Mouse (Mus musculus): Measurements from ENCODE around the gene Fancl.
"Not testable (repeated sequence)": the region's sequence is repeated elsewhere in the genome, so short reads cannot be mapped to it uniquely, and the experiment has no call there.

Fancl gene

DNA sequence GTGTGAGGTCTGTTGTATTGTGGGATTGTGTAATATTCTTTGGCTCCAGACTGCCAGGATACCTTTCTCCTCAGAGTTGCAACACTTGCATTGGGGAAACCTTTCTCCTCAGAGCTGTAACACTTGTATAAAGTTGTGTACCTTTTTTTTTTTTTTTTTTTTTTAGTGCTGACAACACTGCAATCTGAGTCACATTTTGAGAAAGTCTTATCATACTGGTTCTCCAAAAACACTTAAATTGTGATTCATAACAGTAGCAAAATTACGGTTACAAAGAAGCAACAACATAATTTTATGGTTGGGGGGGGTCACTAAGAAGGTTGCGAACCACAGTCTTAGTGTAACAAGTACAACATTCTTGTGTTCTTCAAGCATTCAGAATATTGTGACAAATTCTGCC is at the start of gene Fancl:
Gene Fancl, plus strand, starts transcription at position 165 of the 400 bp plus-strand sequence.
- DNase-seq = no peak

- DNase-seq = no peak
These were observed 49.1 kb upstream of the Fancl start for GRCm38 (mm10) chr11:26336848-26337247.

DNA sequence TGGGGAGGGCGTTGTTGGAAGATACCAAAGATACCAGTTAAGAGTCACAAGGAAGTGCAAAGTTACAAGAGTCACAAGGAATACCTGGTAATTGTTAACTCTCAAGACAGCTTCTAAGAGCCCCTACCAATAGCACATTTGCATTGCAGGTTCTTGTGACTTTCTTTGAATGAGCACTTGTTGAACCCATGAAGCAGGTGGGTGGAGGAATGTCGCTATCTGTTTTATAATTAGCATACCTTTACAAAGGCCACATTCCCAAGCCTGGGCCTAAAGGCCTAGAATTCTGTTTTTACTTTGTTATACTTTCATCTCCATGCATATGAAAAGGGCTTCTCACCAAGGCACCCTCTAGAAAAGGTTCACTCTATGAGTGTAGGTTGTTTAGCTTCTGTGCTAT is 15.8 kb upstream of the Fancl start:
- DNase-seq = not testable (repeated sequence)

GRCm38 (mm10) chr11:26371980-26372379 is 14.0 kb upstream of the Fancl start:
- not testable (repeated sequence) for DNase-seq

- DNase-seq = no peak
These were observed 11.8 kb upstream of the Fancl start for GRCm38 (mm10) chr11:26374132-26374531.

GRCm38 (mm10) chr11:26378074-26378473 is 7.9 kb upstream of the Fancl start:
- no peak for DNase-seq

DNA sequence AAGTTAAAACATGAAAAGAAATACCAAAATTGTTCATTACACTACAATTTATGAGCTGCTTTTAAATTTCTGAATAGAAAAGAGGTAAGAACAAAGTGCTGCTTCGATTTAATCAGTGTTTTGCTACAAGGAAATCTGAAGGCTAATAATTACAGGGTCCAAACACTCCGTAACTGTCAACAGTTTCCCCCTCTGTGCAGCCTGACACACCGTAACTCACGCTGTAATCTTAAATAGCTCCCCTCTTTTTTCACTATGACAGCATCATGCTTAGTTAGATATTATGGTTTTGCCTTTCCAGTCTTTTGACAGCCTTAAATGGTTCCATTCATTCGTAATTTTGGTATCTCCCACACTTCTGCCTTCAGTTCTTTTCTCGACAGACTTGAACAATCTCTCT is 4.4 kb upstream of the Fancl start:
- DNase-seq = no peak

- no peak for DNase-seq
These were observed 743 bp downstream of the Fancl start for GRCm38 (mm10) chr11:26386678-26387077.

GRCm38 (mm10) chr11:26387087-26387611 is 1.2 kb downstream of the Fancl start:
- peak; percentile 91 to 94 for DNase-seq

- no peak for DNase-seq
These were observed 9.6 kb downstream of the Fancl start for GRCm38 (mm10) chr11:26395561-26395960.

DNA sequence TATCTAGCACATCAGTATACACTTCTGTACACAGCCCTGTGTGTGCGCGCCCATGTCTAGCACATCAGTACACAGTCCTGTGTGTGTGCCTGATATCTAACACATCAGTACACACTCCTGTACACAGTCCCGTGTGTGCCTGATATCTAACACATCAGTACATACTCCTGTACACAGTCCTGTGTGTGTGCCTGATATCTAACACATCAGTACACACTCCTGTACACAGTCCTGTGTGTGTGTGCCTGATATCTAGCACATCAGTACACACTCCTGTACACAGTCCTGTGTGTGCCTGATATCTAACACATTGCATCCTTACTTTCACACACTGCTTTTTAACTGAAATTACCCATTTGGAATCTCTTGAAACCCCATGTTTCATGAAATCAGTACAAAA is 27.0 kb downstream of the Fancl start:
- DNase-seq = no peak

- no peak for DNase-seq
These were observed 35.5 kb downstream of the Fancl start for GRCm38 (mm10) chr11:26421472-26421871.

- no peak for DNase-seq
These were observed 48.3 kb downstream of the Fancl start for GRCm38 (mm10) chr11:26434229-26434628.

- no peak for DNase-seq
These were observed 51.9 kb downstream of the Fancl start for GRCm38 (mm10) chr11:26437818-26438217.

DNA sequence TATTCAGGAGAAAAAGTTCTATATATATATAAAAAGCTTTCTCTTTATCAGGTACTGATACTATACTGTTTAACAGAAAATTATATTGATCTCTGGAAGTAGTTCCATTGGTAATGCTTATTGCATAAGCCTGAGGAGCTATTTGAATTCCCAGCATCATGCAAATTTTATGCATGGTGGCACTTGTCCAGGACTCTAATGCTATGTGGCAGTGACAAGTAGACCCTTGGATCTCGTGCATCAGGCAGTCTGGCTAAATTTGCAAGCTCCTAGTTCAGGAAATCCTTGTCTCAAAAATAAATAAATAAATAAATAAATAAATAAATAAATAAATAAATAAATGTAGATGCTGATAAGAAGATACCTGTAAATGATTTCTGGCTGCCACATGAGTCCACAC is 55.2 kb downstream of the Fancl start:
- no peak for DNase-seq

DNA sequence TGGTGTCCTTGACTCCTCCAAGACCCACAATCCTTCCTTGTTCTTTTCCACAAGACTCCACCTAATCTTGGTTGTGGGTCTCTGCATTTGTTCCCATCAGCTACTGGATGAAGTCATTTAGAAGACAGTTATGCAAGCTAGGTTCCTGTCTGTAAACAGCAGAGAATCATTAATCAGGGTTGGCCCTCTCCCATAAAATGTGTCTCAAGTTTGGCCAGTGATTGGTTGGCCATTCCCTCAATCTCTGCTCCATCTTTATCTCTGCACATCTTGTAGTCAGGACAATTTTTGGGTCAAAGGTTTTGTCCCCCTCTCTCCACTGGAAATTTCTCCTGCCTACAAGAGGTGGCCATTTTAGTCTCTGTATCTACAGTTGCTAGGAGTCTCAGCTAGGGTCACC is 58.4 kb downstream of the Fancl start:
- no peak for DNase-seq

DNA sequence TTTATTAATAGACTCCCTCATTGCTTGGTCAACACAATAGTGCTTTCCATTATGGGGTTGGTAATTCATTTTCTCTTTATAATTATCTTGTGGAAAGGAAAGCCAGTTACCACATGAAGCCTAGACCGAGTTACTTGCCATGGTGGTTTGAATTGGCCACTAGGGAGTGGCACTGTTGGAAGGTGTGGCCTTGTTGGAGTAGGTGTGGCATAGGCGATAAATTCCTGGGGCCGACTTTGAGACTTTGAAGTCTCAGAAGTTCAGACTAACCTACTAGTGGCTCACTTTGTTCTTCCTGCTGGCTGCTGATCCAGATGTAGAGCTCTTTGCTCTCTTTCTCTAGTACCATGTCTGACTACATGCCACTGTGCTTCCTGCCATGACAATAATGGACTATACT is 63.9 kb downstream of the Fancl start:
- DNase-seq = no peak

- no peak for DNase-seq
These were observed 64.7 kb downstream of the Fancl start for GRCm38 (mm10) chr11:26450636-26451035.

DNA sequence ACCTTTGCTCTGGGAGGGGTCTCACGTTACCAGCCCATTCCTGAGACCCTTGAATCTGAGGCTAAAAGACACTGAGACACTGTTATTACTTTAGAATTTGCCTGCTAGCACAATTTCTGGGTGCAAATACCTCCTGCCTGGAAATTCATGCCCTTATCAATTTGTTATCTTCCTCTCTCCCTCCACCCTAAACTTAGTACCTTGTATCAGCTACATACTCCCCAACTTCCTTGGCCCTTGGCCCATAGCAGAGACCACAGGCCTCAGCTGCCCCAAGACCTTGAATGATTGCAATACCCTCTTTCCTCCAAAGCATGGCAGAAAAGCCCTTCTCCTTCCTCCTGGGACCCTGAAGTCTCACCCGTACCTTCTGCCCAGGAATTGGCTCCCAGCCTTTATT is 65.3 kb downstream of the Fancl start:
- no peak for DNase-seq

GRCm38 (mm10) chr11:26452693-26453092 is 66.8 kb downstream of the Fancl start:
- DNase-seq = no peak

GRCm38 (mm10) chr11:26454081-26454480 is 68.1 kb downstream of the Fancl start:
- no peak for DNase-seq

GRCm38 (mm10) chr11:26477037-26477739 is 91.3 kb downstream of the Fancl start:
- DNase-seq = no peak

GRCm38 (mm10) chr11:26481691-26482242 is 95.8 kb downstream of the Fancl start:
- DNase-seq = no peak

DNA sequence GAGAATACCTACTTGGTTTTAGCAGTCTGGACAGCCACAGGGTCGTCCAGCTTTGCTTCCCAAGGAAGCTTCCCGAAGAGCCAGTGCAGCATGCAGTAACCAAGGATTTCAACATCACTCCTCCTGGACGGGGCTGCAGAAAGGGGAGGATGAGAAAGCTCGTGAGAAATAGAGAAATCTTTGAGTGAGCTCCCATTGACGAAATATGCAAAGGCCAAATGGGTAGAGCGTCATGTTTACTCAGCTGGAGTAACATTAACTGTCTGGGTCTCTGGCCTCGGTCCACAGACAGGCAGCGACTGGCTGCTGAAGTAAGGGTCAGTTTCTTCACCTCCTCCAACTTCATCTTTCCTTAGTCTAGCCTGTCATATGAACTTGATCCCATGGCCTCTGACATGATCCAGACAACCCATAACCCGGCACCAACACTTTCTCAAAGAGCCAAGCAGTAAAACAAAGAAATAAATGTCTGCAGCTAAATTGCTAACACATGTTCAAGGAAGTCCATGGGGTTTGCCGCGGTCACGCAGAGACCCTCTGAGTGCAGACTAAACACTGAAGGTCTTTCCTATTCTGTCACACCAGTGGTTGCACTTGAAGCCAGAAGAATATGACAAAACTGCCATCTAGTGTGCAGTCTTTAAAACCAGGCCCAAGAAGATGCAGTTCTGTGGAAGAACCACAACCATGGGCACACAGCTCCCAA is 104.0 kb downstream of the Fancl start:
- peak; percentile 33 to 38 for DNase-seq

Measured in kidney, adult 8-10 months (tissue).